Mouse (Mus musculus) liver, adult 2 months (tissue): ENCODE results near the gene Ppp4r2. TPM values are rescaled to one million over a fixed set of nuclear protein-coding genes. Genes with fewer than 3 reads are reported as not detected.

Experiments used
- DNase-seq: peaks from one replicate; pipeline ENCODE4 v3.0.0-alpha.2; 2011; ENCODE audit warnings: low read depth, low spot score; ENCODE audit errors: extremely low read depth
- H3K27ac ChIP-seq: fragments of 200-500 bp; replicated peaks from 2 replicates; pipeline ENCODE4 v1.5.1; 2012; ENCODE audit warnings: low read depth, mild to moderate bottlenecking, control low read depth, inconsistent platforms, low read length; ENCODE audit not compliant: insufficient read depth
- H3K27me3 ChIP-seq: fragments of 200-500 bp; 2 replicates; pipeline ENCODE4 v1.6.1; 2012; ENCODE audit warnings: mild to moderate bottlenecking, moderate library complexity, low read length, inconsistent platforms; ENCODE audit not compliant: control insufficient read depth, insufficient read depth
- H3K36me3 ChIP-seq: fragments of 200-500 bp; 2 replicates; pipeline ENCODE4 v1.6.1; 2012; ENCODE audit warnings: low read length, inconsistent platforms; ENCODE audit not compliant: control insufficient read depth, insufficient read depth
- H3K4me1 ChIP-seq: fragments of 200-500 bp; 2 replicates; pipeline ENCODE4 v1.6.1; 2011; ENCODE audit warnings: low read length; ENCODE audit not compliant: control insufficient read depth, insufficient read depth
- H3K4me3 ChIP-seq: fragments of 200-500 bp; 2 replicates; pipeline ENCODE4 v1.5.1; 2011; ENCODE audit warnings: low read depth, mild to moderate bottlenecking, control low read depth, low read length, moderate library complexity; ENCODE audit not compliant: insufficient read depth
- H3K79me2 ChIP-seq: fragments of 200-500 bp; 2 replicates; pipeline ENCODE4 v1.6.1; 2012; ENCODE audit warnings: inconsistent platforms, mild to moderate bottlenecking, low read length, moderate library complexity; ENCODE audit not compliant: control insufficient read depth, insufficient read depth
- H3K9ac ChIP-seq: fragments of 200-500 bp; 2 replicates; pipeline ENCODE4 v1.6.1; 2012; ENCODE audit warnings: low read depth, mild to moderate bottlenecking, control low read depth, inconsistent platforms, low read length
- CTCF ChIP-seq: fragments of 200-500 bp; IDR thresholded peaks from 2 replicates; pipeline ENCODE4 v1.5.1; 2011; ENCODE audit warnings: low read depth, low read length, control low read depth
- POLR2A ChIP-seq: fragments of 200-500 bp; IDR thresholded peaks from 2 replicates; pipeline ENCODE4 v1.6.1; 2011; ENCODE audit warnings: low read length, control low read depth; ENCODE audit not compliant: insufficient read depth; ENCODE audit errors: extremely low read depth
- WGBS: fragments of 180-500 bp; shearing (Covaris S2); methylation state at CpG from one replicate; pipeline ENCODE4 v1.1.7; 2018; 5-methylcytosine and 5-hydroxymethylcytosine counted together
- polyA plus RNA-seq: library from polyadenylated mRNA; depleted of rRNA; stranded (reverse); fragments of >200 nt; gene quantifications from 2 replicates; pipeline ENCODE4 v1.2.3, GENCODE M21; 2012; rRNA removed
- total RNA-seq: library from RNA; depleted of rRNA; stranded (reverse); fragments of >200 nt; gene quantifications from 2 replicates; pipeline ENCODE4 v1.2.3, GENCODE M21; 2014; rRNA removed

Ppp4r2 gene
- total and polyA plus RNA-seq, 2 experiments: 10.6 to 27.4 TPM

DNA sequence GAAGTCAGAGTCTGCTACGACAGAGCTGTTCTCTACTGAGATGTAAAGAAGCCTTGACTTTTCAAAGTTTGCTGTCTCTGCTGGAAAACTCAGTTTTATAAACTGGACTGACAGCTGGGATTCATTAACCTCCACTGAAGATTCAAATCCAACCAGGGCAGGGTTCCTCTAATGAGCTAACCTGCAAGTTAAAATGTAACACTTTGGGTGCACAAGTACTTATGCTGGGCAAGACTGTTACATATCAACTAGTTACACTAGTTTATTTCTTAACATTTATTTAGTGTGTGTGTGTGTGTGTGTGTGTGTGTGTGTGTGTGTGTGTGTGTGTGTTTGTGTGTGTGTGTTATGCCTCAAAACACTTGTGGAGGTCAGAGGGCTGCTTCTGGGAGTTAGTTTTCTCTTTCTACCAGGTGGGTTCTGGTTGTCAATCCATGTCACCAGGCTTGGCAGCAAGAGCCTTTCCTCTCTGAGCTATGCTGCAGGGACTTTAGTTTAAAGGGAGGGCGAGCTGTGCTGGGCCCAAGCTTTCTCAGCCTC lies 76.8 kb downstream of the Ppp4r2 start:
- TF ChIP-seq POLR2A: no peak
- TF ChIP-seq CTCF: no peak
- no peak overlapping the region for H3K9ac ChIP-seq

More for the DNA sequence above, 76.8 kb downstream of the Ppp4r2 start:
- no peaks in the 10 kb centered on the region for H3K27me3 ChIP-seq
- no peak overlapping the region for H3K27ac ChIP-seq
- H3K36me3 ChIP-seq: no peaks in the 10 kb centered on the region
- H3K4me1 ChIP-seq: no peaks in the 10 kb centered on the region
- 93% methylated on average over 2 of the region's 2 CpGs for WGBS
- DNase-seq: no peak
- no peaks in the 10 kb centered on the region for H3K79me2 ChIP-seq
- H3K4me3 ChIP-seq: no peak overlapping the region

Other genes starting within 250 kb of the Ppp4r2 start
- 4.0 and 4.3 TPM in 2 replicates for gene Shq1, start 162.5 kb upstream of the Ppp4r2 start, total RNA-seq
- gene Shq1, start 162.5 kb upstream of the Ppp4r2 start, polyA plus RNA-seq: 3.2 and 4.2 TPM in 2 replicates
- gene Gxylt2, start 128.9 kb upstream of the Ppp4r2 start, total RNA-seq: under 0.01 and 0.07 TPM in 2 replicates
- gene Gxylt2, start 128.9 kb upstream of the Ppp4r2 start, polyA plus RNA-seq: not detected in 2 replicates